Mouse (Mus musculus) cortical plate, adult 2 months (tissue): Measurements from ENCODE around the gene Fhit.

Experiments used
- CTCF ChIP-seq: fragments of 200-500 bp; IDR thresholded peaks from 2 replicates; pipeline ENCODE4 v1.5.1; 2011; ENCODE audit warnings: mild to moderate bottlenecking, control low read depth, low read length; ENCODE audit not compliant: insufficient read depth; ENCODE audit errors: extremely low read depth
- POLR2A ChIP-seq: fragments of 200-500 bp; IDR thresholded peaks from 2 replicates; pipeline ENCODE4 v1.6.1; 2011; ENCODE audit warnings: mild to moderate bottlenecking, low read length, control low read depth; ENCODE audit not compliant: insufficient read depth; ENCODE audit errors: extremely low read depth

DNA sequence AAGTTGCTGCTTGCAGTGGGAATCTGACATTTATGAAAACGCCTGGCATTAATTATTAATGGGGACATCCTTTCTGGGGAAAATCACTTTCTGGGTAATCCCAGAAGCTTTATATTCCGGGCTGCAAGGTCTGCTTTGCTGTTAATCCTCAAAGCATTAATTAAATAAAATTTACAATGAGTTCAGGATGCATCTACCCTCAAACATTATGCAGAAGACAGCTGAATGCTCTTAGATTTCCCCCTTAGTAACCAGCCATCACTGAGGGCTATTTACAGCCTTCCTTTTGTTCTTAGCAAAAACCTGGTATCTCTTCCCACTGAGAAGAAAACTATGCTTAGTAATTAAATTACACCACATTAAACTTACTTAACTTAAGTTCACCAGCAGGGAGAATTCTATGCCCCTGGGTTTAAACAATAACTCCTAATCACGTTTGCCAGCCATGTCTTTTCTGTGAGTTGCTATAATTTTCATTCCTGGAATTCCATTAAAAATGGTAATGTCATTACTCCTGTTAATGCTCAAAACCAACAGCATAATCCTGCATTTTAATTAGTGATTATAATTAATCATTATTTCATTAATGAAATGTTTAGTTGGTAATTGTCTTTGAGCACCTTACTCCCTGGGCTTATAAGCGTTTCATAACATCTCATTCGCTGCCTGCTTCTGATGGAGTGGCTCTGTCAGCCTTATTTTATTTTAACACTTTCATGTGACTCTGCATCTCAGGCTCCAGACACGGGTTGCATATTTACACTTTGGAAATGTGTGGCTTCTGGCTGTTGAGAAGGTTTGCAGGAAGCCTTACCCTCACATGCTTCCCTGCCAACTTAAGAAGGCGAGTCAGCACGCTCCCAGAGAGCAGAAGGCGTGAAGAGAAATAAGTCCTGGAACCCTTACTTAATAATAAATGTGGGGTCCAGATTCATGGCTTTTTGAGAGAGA is 1517.3 kb downstream of the Fhit start:
- TF ChIP-seq POLR2A (no peak), CTCF (no peak)
